Mouse (Mus musculus): ENCODE measurements around the gene Fbxo30. TPM values are rescaled to one million over a fixed set of nuclear protein-coding genes. Genes with fewer than 3 reads are reported as not detected.
A peak's percentile ranks its signal among the peaks of the same experiment; 100 is the strongest.
"Not testable (repeated sequence)": the region's sequence is repeated elsewhere in the genome, so short reads cannot be mapped to it uniquely, and the experiment has no call there.

The Fbxo30 gene
- total RNA-seq, 1 experiment from 2014 or later, result 26.3 TPM

DNA sequence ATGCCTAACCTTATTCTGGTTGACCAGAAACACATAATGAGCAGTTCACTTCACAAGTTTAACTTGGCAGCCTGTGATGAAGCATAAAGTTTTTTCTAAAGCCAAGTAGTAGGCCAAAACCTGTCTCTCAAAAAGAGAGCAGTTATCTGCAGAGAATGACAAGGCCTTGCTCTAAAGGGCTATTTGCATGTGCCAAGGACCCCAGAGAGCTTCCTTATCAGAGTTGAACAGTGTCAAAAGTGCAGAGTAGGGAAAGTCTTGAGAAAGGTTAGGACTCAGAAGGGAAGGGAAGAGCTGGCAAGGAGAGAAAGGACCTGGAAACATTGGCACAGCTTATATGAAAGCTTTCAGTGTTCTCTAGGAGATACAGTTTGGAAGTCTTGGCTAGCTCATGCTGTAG lies 29.4 kb downstream of the Fbxo30 start:
- ATAC-seq (replicated peaks in 1 of 2; ENCODE audit: insufficient read depth in 1 of 2, low FRiP score in 2 of 2, low TSS enrichment in 1 of 2, low read depth in 1 of 2, poor library complexity in 2 of 2, severe bottlenecking in 2 of 2), result 0 out of 4 replicates have a peak, but pooled peaks of 1 of the 2 experiments have one; percentile 27

DNA sequence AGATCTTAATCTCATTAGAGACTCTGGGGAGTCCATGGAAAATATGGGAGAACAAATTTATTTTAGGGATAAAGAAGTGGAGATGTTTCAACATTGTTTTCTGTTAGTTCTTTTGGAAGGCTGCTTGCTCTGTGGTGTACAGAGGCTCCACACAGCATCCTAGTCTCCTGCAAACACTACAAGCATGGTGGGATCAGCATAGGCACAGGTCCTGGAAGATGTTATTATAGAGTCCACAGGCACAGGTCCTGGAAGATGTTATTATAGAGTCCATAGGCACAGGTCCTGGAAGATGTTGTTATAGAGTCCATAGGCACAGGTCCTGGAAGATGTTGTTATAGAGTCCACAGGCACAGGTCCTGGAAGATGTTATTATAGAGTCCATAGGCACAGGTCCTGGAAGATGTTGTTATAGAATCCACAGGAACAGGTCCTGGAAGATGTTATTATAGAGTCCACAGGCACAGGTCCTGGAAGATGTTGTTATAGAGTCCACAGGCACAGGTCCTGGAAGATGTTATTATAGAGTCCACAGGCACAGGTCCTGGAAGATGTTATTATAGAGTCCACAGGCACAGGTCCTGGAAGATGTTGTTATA lies 36.8 kb downstream of the Fbxo30 start:
- ATAC-seq (replicated peaks in 1 of 2; ENCODE audit: insufficient read depth in 1 of 2, low FRiP score in 2 of 2, low TSS enrichment in 1 of 2, low read depth in 1 of 2, poor library complexity in 2 of 2, severe bottlenecking in 2 of 2), result not testable (repeated sequence)

DNA sequence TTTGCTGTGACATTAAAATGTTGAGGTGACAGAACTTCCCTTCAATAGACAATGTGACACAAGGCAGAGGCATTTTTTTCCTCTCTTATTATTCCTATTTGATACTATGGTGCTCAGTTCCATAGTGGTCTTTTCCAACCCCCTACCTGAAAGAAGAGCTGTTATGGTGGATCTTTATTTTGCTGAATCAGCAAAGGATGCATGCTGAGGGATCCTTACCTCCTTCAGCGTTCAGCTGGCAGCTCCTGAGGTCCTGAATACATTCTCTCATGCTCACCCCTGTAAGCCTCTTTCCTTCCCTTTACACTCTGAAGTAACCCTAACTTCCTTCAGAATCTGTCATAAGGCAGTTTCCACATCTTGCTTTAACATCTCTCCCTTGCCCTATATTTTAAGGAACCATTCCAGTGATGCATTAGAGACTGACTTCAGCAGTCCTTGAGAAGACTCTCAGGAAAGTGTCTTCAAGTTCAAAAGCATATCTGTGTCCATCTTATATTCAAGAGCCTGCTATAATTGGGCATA lies 38.4 kb downstream of the Fbxo30 start:
- ATAC-seq (replicated peaks in 1 of 2; ENCODE audit: insufficient read depth in 1 of 2, low FRiP score in 2 of 2, low TSS enrichment in 1 of 2, low read depth in 1 of 2, poor library complexity in 2 of 2, severe bottlenecking in 2 of 2), result peak in 1 of 2 experiments; percentile 71; a peak in 1 of 4 replicates

DNA sequence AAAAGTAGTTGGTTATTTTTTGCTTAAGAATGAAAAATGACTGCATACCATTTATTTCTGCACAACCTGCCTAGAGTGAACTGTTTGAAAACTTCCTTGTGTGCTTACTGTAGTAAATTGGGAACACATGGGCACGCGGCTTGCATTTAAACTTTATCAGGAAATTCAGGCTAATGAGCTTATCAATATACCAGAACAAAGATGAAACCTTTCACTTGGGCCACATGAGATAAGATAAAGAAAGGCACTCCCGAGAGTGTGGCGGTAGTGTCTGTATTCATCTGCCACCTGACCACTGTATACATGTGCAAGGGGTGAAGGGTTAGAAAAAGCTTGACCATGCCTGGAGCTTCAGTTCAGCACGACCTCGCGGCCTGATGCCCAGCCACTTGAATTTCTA lies 41.2 kb downstream of the Fbxo30 start:
- no peak for ATAC-seq (replicated peaks in 1 of 2; ENCODE audit: insufficient read depth in 1 of 2, low FRiP score in 2 of 2, low TSS enrichment in 1 of 2, low read depth in 1 of 2, poor library complexity in 2 of 2, severe bottlenecking in 2 of 2)

DNA sequence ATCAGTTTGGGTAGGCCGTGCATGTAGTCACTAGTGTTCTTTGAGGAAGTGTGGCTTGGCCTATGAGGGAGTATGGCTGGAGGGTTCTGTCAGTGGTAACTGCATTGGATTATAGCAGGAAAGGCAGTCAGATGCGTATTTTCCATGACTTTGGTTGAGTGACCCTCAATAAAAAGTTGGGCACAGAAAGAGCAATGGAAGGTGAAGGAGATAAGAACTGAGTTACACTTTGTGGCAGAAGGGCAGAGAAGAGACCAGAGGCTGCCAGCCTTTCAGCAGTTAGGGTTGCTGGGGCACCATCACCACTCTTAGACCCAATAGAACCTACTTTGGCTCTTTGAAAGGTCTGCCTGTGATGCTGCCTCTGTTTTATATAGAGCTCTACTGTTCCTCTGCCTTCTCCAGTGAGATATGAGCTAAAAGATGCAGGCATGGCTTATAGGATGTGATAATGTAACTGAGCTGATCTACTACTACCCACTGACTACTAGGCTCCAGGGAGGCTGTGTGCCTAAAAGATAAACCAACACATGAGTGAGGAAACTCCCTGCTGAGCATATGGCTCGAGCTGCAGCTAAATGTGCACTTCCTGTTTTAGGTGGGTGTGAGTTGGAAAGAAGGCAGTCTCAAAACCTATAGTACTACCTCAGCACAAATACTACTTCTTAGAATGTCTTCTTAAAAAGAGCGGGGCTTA lies 42.2 kb downstream of the Fbxo30 start:
- peak; percentile 61 to 62; a peak in 1 of 4 replicates for ATAC-seq (replicated peaks in 1 of 2; ENCODE audit: insufficient read depth in 1 of 2, low FRiP score in 2 of 2, low TSS enrichment in 1 of 2, low read depth in 1 of 2, poor library complexity in 2 of 2, severe bottlenecking in 2 of 2)

DNA sequence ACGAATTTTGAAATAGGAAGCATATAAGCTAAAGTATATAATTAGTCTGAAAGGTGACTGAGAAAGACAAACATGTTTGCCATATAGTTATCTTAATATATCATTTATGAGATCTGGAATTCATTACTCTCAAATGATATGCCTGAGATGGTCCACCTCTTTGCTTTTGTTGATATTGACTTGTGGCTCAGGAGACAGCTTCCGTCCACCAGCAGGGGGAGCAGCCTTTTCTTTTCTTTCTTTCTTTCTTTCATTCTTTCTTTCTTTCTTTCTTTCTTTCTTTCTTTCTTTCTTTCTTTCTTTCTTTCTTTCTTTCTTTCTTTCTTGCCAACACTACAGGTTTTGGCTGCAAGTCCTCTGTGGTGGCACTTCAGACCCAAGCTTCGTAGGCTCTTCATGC lies 45.4 kb downstream of the Fbxo30 start:
- no peak for ATAC-seq (replicated peaks in 1 of 2; ENCODE audit: insufficient read depth in 1 of 2, low FRiP score in 2 of 2, low TSS enrichment in 1 of 2, low read depth in 1 of 2, poor library complexity in 2 of 2, severe bottlenecking in 2 of 2)

DNA sequence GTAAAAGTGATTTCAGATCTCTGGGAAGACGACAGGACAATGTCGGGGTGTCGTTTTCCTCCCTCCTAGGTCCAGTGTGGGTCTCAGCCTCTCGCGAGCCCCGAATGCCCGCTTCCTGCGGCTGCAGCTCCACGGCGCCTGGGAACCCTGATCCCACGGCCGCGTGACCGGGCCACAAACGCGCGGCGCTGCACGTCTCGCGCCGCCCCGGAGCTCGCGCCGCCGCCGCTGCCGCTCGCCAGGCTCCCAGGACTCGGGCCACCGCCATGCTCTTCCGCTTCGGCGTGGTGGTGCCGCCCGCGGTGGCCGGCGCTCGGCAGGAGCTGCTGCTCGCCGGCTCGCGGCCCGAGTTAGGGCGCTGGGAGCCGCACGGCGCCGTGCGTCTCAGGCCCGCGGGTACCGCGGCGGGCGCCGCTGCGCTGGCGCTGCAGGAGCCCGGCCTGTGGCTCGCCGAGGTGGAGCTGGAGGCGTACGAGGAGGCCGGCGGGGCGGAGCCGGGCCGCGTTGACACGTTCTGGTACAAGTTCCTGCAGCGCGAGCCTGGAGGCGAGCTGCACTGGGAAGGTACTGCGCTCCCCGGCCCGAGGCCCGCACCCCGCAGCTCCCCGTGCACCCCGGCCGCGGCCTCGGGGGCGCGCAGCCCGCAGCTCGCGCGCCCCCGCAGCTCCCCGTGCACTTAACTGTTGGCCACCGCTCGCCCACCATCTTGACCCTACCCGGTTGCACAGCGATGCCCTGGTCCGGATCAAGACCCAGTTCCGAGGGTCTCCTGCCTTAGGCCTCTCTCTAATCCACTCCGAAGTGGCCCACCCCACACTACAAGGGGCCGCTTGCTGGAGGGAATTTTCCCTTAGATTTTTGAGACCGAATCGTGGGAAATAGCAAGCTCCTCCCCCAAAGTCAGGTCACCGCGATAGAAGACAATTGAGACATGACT lies 62.3 kb downstream of the Fbxo30 start, which contains the start of gene Epm2a:
Gene Epm2a, plus strand, starts transcription at position 200 of the 937 bp plus-strand sequence.
- ATAC-seq (replicated peaks in 1 of 2; ENCODE audit: insufficient read depth in 1 of 2, low FRiP score in 2 of 2, low TSS enrichment in 1 of 2, low read depth in 1 of 2, poor library complexity in 2 of 2, severe bottlenecking in 2 of 2), result peak; percentile 96 to 98

DNA sequence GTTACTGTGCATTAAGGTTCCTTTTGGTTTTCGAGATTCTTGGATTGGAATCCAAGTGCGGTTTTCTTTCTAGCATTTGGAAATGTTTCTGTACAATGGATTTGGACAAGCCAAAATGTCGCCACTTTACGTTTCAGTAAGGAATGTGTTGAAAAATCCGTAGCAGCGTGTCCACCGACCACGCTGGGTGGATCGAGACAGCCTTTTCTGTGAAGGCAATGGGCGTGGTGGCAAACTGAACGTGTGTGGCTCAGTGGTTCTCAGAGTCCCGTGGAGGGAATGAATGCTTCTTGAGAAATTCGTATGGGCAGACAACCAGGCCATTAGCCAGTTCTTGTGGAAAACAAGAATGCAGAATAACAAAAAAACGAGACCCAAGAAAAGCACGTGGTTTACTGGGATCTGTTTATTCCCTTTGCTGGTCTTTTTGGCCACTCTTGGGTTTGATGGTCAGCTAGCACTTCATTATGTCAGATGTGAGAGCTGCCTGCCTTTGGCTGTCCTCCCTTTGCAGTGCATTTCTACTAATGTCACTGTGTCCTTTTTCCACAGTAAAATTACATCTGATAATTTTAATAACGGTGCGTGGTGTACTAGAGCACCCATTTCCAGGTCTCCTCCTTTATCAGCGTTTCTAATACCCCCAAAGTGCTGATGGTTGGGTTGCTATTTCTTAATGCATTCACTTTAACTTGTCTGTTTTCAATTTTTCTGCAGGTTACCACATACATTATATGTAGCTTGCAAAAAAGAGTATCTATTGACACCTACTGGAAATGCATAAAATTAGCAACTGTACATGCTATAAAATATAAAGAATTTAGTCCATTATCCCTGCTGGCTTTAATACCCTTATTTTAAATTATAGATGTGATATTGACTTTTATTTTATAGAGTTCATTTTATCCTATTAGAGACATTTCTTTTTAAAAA lies 63.7 kb downstream of the Fbxo30 start:
- ATAC-seq (replicated peaks in 1 of 2; ENCODE audit: insufficient read depth in 1 of 2, low FRiP score in 2 of 2, low TSS enrichment in 1 of 2, low read depth in 1 of 2, poor library complexity in 2 of 2, severe bottlenecking in 2 of 2), result no peak

Other genes with a start within 250 kb of the Fbxo30 start
- 0.81 and 2.3 TPM in 2 replicates for gene Grm1, start 199.0 kb upstream of the Fbxo30 start, total RNA-seq (2017)
- 26.1 and 34.6 TPM in 2 replicates for gene Shprh, start 131.9 kb upstream of the Fbxo30 start, total RNA-seq (2017)
- 12.4 and 13.9 TPM in 2 replicates for gene Epm2a, start 62.1 kb downstream of the Fbxo30 start, total RNA-seq (2017)

Data from hematopoietic stem cell, adult 5-6 weeks (primary cell).